In genomic region chr5:89347771-89348170, GRCm38 (mm10) we compare ENCODE assay signal across 22 mouse cellular contexts.
DNase-seq lines count a peak whose midpoint lies in the region; ATAC-seq and TF ChIP-seq lines count a peak whose summit lies in the region.
"Had no signal": no experiment of that assay in that cellular context is flagged by ENCODE, and none has a peak within 500 bp of the region (broad histone marks: within the 10 kb centered on the region; RNA-seq: fewer than 3 reads in every experiment).

No protein-coding gene starts in this region.

- H3K4me2 ChIP-seq in liver, embryonic 11.5 days = no peak overlapping the region
- H3K4me2 ChIP-seq: embryonic facial prominence, embryonic 12.5 days; forebrain, embryonic 12.5 days had no signal

- no peak overlapping the region for H3K27ac ChIP-seq in liver, embryonic 11.5 days (ENCODE audit: low read depth, low read length)
- H3K27ac ChIP-seq: embryonic facial prominence, embryonic 10.5 days; embryonic facial prominence, embryonic 12.5 days; forebrain, embryonic 10.5 days; forebrain, embryonic 12.5 days had no signal

- TF ChIP-seq CTCF in Patski (IDR thresholded peaks at IDR 0.05) = no peak

- H3K36me3 ChIP-seq in liver, embryonic 11.5 days (ENCODE audit: control insufficient read depth, insufficient read depth, low read length) = no peaks in the 10 kb centered on the region
- H3K36me3 ChIP-seq: embryonic facial prominence, embryonic 10.5 days; embryonic facial prominence, embryonic 12.5 days; forebrain, embryonic 10.5 days; forebrain, embryonic 12.5 days; G1E had no signal

- no peaks in the 10 kb centered on the region for H3K9me3 ChIP-seq in liver, embryonic 11.5 days (ENCODE audit: control insufficient read depth, low read length)
- H3K9me3 ChIP-seq: embryonic facial prominence, embryonic 10.5 days; embryonic facial prominence, embryonic 12.5 days; forebrain, embryonic 10.5 days; forebrain, embryonic 12.5 days had no signal

- no peaks in the 10 kb centered on the region for H3K4me1 ChIP-seq in liver, embryonic 11.5 days (replicated peaks; ENCODE audit: control insufficient read depth, insufficient read depth, low read length)
- H3K4me1 ChIP-seq: embryonic facial prominence, embryonic 10.5 days; embryonic facial prominence, embryonic 12.5 days; forebrain, embryonic 10.5 days; forebrain, embryonic 12.5 days had no signal

- WGBS in liver, embryonic 11.5 days = 68% methylated on average over 2 of the region's 2 CpGs

- DNase-seq in 3T3-L1 (ENCODE audit: low read depth, low spot score) = peak; percentile 20
- DNase-seq in Patski (ENCODE audit: low read depth, low spot score) = no peak
- peak; percentile 53 for DNase-seq in fibroblast of lung, adult 2 months (ENCODE audit: low read depth)
- no peak for DNase-seq in liver, embryonic 11.5 days (ENCODE audit: low spot score)
- no peak for DNase-seq in gastrocnemius, postnatal 4 days (ENCODE audit: low spot score in 2 of 2)
- DNase-seq: adrenal gland, adult 8-10 months; adrenal gland, postnatal 14 days; adrenal gland, postnatal 36 days; cerebellum, adult 11-12 months; cerebellum, adult 9-10 months; cerebellum, postnatal 10 days; cerebellum, postnatal 25 days had no signal

- CTCF ChIA-PET in Patski (lab: Charles Lee) = interaction anchor here (0.9 kb wide), 1 partner anchor 12 kb away, joined by 4 read pairs; no protein-coding TSS in a partner anchor

- H3K27me3 ChIP-seq in Patski = no peaks in the 10 kb centered on the region
- H3K27me3 ChIP-seq in liver, embryonic 11.5 days (replicated peaks; ENCODE audit: control insufficient read depth, insufficient read depth, low read length) = no peaks in the 10 kb centered on the region
- H3K27me3 ChIP-seq: CH12.LX; embryonic facial prominence, embryonic 12.5 days; forebrain, embryonic 12.5 days had no signal

- H3K9ac ChIP-seq in liver, embryonic 11.5 days (ENCODE audit: low read depth, low read length) = no peak overlapping the region
- H3K9ac ChIP-seq: embryonic facial prominence, embryonic 12.5 days; forebrain, embryonic 12.5 days had no signal

- ATAC-seq in Patski = peak; percentile 31
- no peak for ATAC-seq in liver, embryonic 11.5 days (replicated peaks; ENCODE audit: low FRiP score)
- ATAC-seq in erythroid progenitor cell, adult 5-6 weeks (replicated peaks; ENCODE audit: low FRiP score, poor library complexity, severe bottlenecking) = no peak
- ATAC-seq: activated CD4-positive, CD25-positive, alpha-beta regulatory T cell, adult 4 months; forebrain, embryonic 14.5 days; forebrain, embryonic 16.5 days had no signal

- in situ Hi-C loops in Patski (cut with MboI; ENCODE audit: low pct_unique_long_range_greater_than_20kb) = loop anchor here (5.0 kb wide), 1 partner anchor 40 kb away; no protein-coding TSS in a partner anchor

- POLR2A ChIA-PET in Patski (lab: Charles Lee) = no interaction called here

- no peak overlapping the region for H3K4me3 ChIP-seq in liver, embryonic 11.5 days (ENCODE audit: low read depth, low read length)
- H3K4me3 ChIP-seq: embryonic facial prominence, embryonic 10.5 days; embryonic facial prominence, embryonic 12.5 days; forebrain, embryonic 10.5 days; forebrain, embryonic 12.5 days had no signal

Comparison
In these comparisons a context has a peak if more than half of its experiments do, and no peak if none do; other contexts are left out.
1. DNase-seq: peak in 3T3-L1 (single experiment) and fibroblast of lung, adult 2 months (single experiment); none in Patski (single experiment), liver, embryonic 11.5 days (single experiment) and gastrocnemius, postnatal 4 days (0 of 2).